Mouse (Mus musculus) liver (tissue): Measurements from ENCODE around the gene Slc28a3.

ENCODE experiments used
- DNase-seq: peaks from one replicate; pipeline ENCODE4 v3.0.0-alpha.2; 2020; ENCODE audit warnings: mixed read lengths

The Slc28a3 gene

DNA sequence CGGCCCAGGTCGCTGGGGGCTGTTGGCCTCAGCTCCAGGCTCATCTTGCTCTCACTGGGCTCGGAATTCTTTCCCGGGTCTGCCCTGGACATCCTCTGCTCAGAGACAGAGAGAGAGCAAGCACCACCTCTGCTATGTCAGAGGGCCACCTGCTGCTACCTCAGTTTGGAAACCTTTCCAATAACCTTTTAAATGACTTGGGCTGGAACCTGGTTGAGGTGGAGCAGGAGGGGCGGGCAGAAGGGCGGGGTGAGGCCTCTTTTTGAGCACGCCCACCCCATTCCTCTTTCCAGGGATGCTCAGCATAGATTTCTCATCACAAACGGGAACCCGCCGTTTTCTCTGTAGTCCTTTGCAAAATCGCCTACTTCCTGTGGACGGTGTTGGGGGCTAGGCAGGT, at the start of gene Slc28a3:
Gene Slc28a3 (minus strand): TSS at position 162 of the 400 bp plus-strand sequence.
- DNase-seq, result no peak

GRCm38 (mm10) chr13:58657987-58658386, 47.3 kb upstream of the Slc28a3 start:
- no peak for DNase-seq

- DNase-seq, result no peak
These were observed 46.2 kb upstream of the Slc28a3 start for GRCm38 (mm10) chr13:58656885-58657284.

GRCm38 (mm10) chr13:58655552-58655951, 44.9 kb upstream of the Slc28a3 start:
- DNase-seq, result peak; percentile 14

- peak; percentile 36 for DNase-seq
These were observed 29.7 kb upstream of the Slc28a3 start for GRCm38 (mm10) chr13:58640330-58640729.

GRCm38 (mm10) chr13:58638950-58639349, 28.3 kb upstream of the Slc28a3 start:
- peak; percentile 15 for DNase-seq

- peak; percentile 36 for DNase-seq
These were observed 26.8 kb upstream of the Slc28a3 start for GRCm38 (mm10) chr13:58637360-58638002.

DNA sequence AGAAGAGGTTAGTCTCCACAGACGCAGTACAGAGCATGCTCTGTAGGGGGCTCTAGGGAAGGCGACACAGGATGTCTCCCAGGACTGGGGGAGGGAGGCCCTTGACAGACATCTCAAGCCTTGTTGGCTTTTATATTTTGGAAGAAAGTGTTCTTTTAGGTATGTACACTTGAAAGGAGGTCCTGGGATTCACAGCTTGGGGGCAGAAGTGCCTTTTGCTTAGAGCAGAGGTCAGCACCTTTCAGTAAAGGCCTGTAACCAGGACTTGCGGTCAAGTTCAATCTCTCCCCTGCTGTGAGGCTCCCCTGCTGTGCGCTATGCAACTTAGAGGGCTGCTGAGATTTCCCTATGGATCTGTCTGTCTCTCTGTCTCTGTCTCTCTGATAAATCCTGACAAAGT, 23.2 kb upstream of the Slc28a3 start:
- no peak for DNase-seq

DNA sequence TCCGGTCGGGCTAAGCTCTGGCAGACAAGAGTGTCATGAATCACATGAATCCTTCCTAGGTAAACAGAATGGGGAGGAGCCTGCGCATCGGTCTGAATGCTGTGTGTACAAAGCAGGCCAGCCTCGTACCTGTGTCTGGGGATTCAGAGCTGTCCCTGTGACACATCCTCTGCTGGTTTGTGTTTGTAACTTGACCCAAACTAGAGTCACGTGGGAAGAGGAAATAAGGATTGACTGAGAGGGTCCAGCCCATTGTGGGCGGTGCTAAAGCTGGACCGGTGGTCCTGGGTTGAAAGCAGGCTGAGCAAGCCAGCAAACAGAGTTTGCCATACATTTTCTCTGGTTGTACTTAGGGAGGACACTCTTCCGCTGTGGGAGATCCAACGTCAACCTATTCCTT, 20.1 kb upstream of the Slc28a3 start:
- DNase-seq, result no peak

DNA sequence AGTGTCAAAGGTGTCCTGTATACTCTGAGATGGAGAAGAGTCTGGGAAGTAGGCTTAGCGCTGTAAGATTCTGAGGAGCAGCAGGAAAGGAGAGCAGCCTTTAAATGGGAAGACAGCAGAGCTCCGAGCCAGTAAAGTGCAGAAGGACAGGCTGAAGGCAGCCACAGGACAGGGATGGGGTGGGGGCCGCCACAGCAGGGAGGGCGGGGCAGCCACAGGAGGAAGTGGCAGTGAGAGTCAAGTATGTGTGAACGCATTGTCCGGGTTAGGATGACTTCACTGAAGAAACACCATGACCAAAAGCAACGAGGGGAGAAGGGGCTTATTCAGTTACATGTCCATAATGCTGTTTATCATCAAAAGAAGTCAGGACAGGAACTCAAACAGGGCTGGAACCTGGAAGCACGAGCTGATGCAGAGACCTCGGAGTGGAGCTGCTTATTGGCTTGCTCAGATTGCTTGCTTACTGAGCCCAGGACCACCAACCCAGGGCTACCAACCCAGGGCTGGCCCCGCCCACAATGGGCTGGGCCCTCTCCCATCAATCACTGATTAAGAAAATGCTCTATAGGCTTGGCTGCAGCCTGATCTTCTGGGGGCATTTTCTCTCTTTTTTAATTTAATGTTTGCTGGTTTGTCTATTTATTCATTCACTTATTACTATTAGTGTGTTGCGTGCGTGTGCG, 18.8 kb upstream of the Slc28a3 start:
- DNase-seq, result no peak

DNA sequence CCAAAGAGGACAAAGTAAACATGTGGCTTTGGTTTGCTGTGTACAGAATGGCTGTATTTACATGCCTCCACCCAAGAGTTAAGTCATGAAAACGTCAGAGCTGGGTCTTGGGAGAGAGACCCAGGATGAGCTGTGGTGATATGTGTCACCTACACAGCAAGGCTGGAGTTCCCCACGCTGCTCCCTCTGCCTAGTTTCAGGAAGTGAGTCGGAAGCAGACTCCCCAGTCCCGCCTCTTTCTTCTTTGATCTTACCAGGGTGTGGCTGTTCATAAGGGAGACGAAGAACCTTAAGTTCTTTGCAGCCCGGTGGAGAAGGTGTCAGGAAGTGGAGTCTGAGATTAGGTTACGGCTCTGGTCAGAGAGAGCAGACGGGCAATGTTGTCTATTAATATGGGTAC, 12.0 kb upstream of the Slc28a3 start:
- no peak for DNase-seq

DNA sequence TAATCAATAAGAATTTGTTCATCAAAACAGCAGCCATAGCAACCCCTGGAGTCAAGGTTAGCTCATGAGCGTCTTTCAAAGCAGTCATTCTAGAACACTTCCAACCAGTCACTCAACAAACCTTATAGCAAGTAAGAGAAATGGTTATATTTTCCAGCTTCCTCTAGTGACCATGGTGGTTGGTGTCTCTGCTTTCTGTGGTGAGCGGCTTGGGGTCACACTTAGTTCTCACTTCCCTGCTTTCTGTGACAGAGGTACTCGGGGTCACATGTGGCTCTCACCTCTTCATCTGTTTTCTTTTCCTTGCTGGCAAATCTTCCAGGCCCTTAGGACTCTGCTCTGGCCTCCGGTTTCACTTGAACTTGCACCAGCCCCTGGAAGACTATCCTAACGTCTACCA, 8.6 kb upstream of the Slc28a3 start:
- no peak for DNase-seq

- DNase-seq, result no peak
These were observed 618 bp downstream of the Slc28a3 start for GRCm38 (mm10) chr13:58610059-58610458.

DNA sequence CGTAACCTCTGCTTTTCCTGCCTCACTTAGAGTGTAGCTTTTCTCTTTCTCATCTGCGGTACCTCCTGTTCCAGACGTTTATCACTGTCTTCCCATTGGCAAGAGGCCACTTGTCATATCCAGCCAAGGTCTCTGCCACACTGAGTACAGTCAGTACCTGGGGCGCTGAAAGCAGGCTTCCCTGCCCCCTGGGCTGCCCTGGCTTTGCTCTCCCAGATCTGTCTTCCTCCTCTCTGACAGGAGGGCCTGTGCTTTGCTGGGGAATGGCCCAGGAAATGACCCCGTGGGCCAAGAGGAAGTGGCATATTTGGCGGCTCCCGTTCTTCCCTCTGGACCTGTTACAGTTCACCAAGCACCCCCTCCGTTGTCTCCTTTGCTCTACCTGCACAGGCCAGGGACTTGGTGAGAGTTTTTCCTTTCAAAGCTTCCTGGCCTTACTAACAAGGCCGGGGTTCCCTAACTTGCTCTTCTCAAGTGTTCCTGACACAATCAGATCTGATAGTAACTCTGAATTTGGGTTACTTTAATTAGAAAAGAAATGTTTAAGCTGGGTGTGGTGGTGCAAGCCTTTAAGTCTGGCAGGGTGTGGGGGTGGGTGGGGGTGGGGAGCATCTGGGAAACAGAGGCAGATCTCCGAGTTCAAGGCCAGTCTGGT, 9.3 kb downstream of the Slc28a3 start:
- no peak for DNase-seq

DNA sequence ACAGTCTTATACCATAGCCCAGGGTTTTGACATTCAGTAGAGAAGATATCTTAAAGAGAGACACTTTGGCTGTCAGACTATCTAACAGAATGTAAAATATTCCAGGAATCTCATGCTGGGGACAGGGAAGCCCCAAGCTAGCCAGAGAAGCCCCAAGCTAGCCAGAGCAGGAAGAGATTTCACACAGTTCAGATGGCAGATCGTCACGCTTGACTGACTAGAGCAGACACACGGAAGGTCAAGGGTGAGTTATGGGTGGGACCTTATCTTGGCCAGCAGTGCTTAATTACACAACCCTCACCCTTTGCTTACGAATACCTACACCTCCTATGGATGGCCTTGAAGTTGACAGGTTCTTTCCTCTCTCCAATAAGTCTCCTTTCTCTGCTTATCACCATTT, 12.1 kb downstream of the Slc28a3 start:
- no peak for DNase-seq

- peak; percentile 9 for DNase-seq
These were observed 17.5 kb downstream of the Slc28a3 start for GRCm38 (mm10) chr13:58593129-58593528.

GRCm38 (mm10) chr13:58591912-58592311, 18.8 kb downstream of the Slc28a3 start:
- no peak for DNase-seq

- peak; percentile 36 for DNase-seq
These were observed 20.0 kb downstream of the Slc28a3 start for GRCm38 (mm10) chr13:58590630-58591029.

DNA sequence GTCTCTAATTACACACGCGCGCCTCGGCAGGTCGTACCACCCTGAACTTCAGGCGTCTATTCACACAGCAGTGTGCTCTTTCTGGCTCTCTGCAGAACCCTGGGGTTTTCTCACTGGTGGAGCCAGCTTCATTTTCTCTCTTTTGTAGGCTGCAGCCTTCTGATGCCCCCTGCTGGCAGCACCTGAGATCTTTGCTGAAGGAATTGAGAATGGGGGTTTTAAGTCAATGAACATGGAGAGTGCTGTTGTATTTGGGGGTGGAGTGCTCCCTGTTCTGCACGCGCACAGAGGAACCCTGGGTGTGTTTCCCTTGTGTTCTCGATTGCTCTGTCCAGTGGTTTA, 21.2 kb downstream of the Slc28a3 start:
- DNase-seq, result peak; percentile 70

GRCm38 (mm10) chr13:58588655-58589516, 21.8 kb downstream of the Slc28a3 start:
- no peak for DNase-seq

DNA sequence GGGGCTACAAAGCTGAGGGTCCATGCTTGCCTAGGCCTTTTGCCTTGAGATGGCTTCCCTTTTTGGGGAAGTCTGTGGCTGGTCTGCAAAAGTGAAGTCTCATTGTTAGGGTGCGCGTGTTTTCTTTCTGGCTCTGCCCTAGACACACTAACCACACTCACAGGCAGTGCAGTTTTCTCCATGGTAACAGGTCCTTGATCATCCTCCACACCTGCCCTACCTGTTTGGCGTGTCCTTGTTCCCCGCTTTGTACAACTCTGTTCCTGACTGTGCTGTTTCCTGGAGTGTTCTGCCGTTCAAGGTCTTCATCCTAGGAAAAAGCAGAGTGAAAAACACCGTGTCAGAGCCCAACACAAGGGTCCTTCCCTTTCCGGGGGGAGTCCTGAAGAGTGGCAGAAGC, 22.7 kb downstream of the Slc28a3 start:
- no peak for DNase-seq

DNA sequence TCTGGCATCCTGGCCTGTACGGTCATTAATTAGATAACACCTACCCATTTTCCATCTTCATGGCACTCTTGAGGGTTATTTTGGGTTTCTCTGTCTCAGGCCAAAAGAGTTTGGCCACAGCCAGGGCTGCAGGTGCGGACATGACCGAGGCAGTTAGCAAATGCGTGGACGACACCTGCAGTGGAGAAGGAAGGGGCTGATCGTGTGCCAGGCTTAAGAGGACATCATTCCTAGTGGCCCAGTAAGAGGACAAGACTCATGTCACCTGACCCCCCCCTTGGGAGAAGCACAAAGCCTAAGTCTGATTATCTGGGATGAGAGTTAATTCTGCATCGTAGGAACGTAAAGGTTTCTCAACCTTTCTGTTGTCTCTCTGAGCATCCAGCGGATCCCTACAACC, 44.5 kb downstream of the Slc28a3 start:
- DNase-seq, result no peak

GRCm38 (mm10) chr13:58560497-58561138, 50.1 kb downstream of the Slc28a3 start:
- no peak for DNase-seq
